Mouse (Mus musculus) embryonic facial prominence, embryonic 10.5 days (tissue): Measurements from ENCODE around the gene Ccer2. TPM values are rescaled to one million over a fixed set of nuclear protein-coding genes. Genes with fewer than 3 reads are reported as not detected.

Experiments
- DNase-seq: peaks from one replicate; pipeline ENCODE4 v3.0.0-alpha.2; 2017; ENCODE audit warnings: low spot score
- H3K27ac ChIP-seq: fragments of 300-500 bp; sonication (generic); replicated peaks from 2 replicates; pipeline ENCODE4 v1.5.1; 2016; ENCODE audit warnings: mild to moderate bottlenecking
- H3K27me3 ChIP-seq: fragments of 300-500 bp; sonication (generic); replicated peaks from 2 replicates; pipeline ENCODE4 v1.6.1; 2016; ENCODE audit warnings: low read depth, mild to moderate bottlenecking; ENCODE audit not compliant: poor library complexity, severe bottlenecking
- H3K36me3 ChIP-seq: fragments of 300-500 bp; sonication (generic); replicated peaks from 2 replicates; pipeline ENCODE4 v1.6.1; 2016; ENCODE audit warnings: mild to moderate bottlenecking, moderate library complexity
- H3K4me1 ChIP-seq: fragments of 300-500 bp; sonication (generic); 2 replicates; pipeline ENCODE4 v1.6.1; 2016
- H3K4me3 ChIP-seq: fragments of 300-500 bp; sonication (generic); 2 replicates; pipeline ENCODE4 v1.5.1; 2016; ENCODE audit warnings: mild to moderate bottlenecking, moderate library complexity
- H3K9me3 ChIP-seq: fragments of 300-500 bp; sonication (generic); 2 replicates; pipeline ENCODE4 v1.6.1; 2016; ENCODE audit warnings: mild to moderate bottlenecking
- WGBS: fragments of 180-500 bp; shearing (Covaris S2); methylation state at CpG from one replicate; pipeline ENCODE4 v1.1.7; 2016; 5-methylcytosine and 5-hydroxymethylcytosine counted together
- polyA plus RNA-seq: library from polyadenylated mRNA; unstranded; fragments of >200 nt; fragmentation: Nextera tagmentation; extraction: Ambion mirVana; gene quantifications from 2 replicates; pipeline ENCODE4 v1.2.1, GENCODE M21; 2016

Ccer2 gene
- polyA plus RNA-seq, 1 experiment from 2014 or later = 2.1 TPM

DNA sequence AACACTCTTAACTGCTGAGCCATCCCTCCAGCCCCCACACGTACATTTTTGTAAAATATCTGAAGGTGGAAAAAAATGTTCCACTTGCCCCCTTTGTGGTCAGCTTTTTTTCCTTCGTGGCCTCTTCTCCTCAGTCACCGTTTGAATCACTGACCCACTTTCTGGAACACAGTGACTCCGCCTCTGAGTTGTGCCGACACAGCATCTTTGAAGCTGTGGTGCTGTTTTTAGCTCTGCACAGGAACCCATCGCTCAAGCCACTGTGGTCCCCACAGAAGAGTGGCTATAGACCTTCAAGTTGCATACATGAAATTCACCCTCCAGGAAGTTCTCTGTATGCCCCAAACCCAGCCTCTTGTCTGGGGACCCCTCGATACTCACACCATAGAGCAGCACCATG is 24.9 kb downstream of the Ccer2 start:
- 84% methylated on average over 7 of the region's 7 CpGs for WGBS
- no peaks in the 10 kb centered on the region for H3K27me3 ChIP-seq
- H3K4me1 ChIP-seq = peaks cover 22% of the 10 kb centered on the region
- DNase-seq = no peak
- no peaks in the 10 kb centered on the region for H3K9me3 ChIP-seq
- no peak overlapping the region for H3K4me3 ChIP-seq
- H3K27ac ChIP-seq = no peak overlapping the region
- H3K36me3 ChIP-seq = peaks cover 48% of the 10 kb centered on the region

GRCm38 (mm10) chr7:28781261-28781663 is 25.3 kb downstream of the Ccer2 start:
- DNase-seq = no peak
- Histone ChIP-seq H3K9me3 (no peaks in the 10 kb centered on the region), H3K36me3 (peaks cover 49% of the 10 kb centered on the region), H3K27me3 (no peaks in the 10 kb centered on the region), H3K27ac (no peak overlapping the region), H3K4me1 (peaks cover 22% of the 10 kb centered on the region), H3K4me3 (no peak overlapping the region)
- WGBS = 92% methylated on average over 8 of the region's 8 CpGs

DNA sequence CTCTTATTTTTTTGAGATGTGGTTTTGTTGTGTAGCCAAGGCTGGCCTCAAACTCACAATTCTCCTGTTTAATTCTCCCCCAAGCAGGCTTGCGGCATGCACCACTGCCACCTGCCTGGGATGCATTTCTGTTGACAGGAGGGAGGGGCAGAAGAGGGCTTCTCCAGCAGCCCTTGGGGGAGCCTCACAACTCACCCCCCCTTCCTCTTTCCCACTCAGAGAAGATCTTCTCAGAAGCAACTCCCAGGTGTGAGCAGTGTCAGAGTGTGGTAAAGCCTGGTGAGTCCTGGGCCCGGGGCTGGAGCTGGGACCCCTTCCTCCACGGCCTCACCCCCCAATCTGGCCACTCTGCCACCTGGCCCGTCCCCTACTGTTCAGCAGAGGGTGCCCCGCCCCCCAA is 29.2 kb downstream of the Ccer2 start:
- no peaks in the 10 kb centered on the region for H3K9me3 ChIP-seq
- H3K27me3 ChIP-seq = no peaks in the 10 kb centered on the region
- no peak overlapping the region for H3K4me3 ChIP-seq
- 77% methylated on average over 5 of the region's 5 CpGs for WGBS
- H3K27ac ChIP-seq = no peak overlapping the region
- H3K36me3 ChIP-seq = peaks cover 51% of the 10 kb centered on the region
- no peak for DNase-seq
- peaks cover 45% of the 10 kb centered on the region for H3K4me1 ChIP-seq

GRCm38 (mm10) chr7:28787884-28788283 is 31.9 kb downstream of the Ccer2 start:
- H3K4me1 ChIP-seq = peaks cover 60% of the 10 kb centered on the region
- H3K36me3 ChIP-seq = peaks cover 47% of the 10 kb centered on the region
- no peak for DNase-seq
- no peaks in the 10 kb centered on the region for H3K27me3 ChIP-seq
- H3K27ac ChIP-seq = peak overlapping the region; percentile 73
- WGBS = 93% methylated on average over 9 of the region's 9 CpGs
- no peak overlapping the region for H3K4me3 ChIP-seq
- no peaks in the 10 kb centered on the region for H3K9me3 ChIP-seq

DNA sequence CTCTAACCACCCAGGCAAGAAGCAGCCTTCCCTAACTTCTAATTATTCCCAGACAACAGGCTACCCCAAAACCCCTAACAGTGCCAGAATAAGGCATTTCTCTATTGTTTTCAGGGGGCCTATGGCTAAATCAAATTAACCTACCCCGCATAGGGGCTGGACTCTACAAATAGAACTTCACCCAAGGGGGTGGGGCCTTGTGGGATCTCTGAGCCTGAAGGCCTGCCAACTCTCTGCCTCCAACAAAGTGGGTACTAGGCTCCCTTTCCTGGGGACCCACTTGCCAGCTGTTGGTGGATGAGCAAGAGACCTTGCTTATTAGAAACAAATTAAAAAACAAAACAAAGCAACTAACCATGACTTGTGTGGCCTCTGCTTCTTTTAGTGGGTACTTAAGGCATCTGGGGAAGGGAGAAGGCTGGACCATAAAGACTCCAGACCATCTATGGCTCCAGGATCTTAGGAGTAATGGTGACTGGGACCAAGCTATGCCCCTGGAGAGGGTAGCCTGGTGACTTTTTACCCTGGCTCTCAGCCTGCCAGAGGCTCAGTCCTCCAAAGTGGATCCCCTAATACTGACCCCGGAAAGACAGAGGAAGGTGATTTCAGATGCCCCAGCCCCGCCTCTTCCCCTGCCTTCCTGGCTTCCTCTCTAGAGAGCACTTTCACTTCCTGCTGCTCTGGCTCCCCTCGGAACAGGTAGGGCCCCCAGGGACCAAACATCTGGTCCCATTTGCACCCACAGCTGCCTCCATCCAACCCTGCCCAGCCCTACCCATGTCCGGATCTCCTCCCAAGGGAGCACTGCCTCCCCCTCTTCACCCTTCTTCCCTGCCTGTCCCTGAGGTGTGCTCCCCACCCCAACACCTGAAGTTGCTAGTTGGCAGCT is 32.6 kb downstream of the Ccer2 start, which contains the start of gene Rinl:
Rinl (plus strand) TSS at position 663 of the 889 bp plus-strand sequence.
- peaks cover 60% of the 10 kb centered on the region for H3K4me1 ChIP-seq
- WGBS = 66% methylated on average over 5 of the region's 5 CpGs

GRCm38 (mm10) chr7:28789235-28789634 is 33.3 kb downstream of the Ccer2 start:
- DNase-seq = no peak
- no peak overlapping the region for H3K4me3 ChIP-seq
- peak overlapping the region; percentile 73 for H3K27ac ChIP-seq

More for the DNA sequence above, 32.6 kb downstream of the Ccer2 start, which contains the start of gene Rinl:
- no peak for DNase-seq
- H3K27me3 ChIP-seq = no peaks in the 10 kb centered on the region
- peaks cover 42% of the 10 kb centered on the region for H3K36me3 ChIP-seq
- H3K9me3 ChIP-seq = no peaks in the 10 kb centered on the region
- H3K27ac ChIP-seq = peak within 1 kb of the TSS; percentile 73
- H3K4me3 ChIP-seq = no peak within 1 kb of the TSS

GRCm38 (mm10) chr7:28790066-28790806 is 34.3 kb downstream of the Ccer2 start:
- Histone ChIP-seq H3K27me3 (no peaks in the 10 kb centered on the region), H3K4me3 (no peak overlapping the region), H3K27ac (peak overlapping the region; percentile 73), H3K36me3 (peaks cover 28% of the 10 kb centered on the region), H3K4me1 (peaks cover 53% of the 10 kb centered on the region), H3K9me3 (no peaks in the 10 kb centered on the region)
- DNase-seq = peak; percentile 48
- WGBS = 44% methylated on average over 8 of the region's 8 CpGs

More at GRCm38 (mm10) chr7:28789235-28789634, 33.3 kb downstream of the Ccer2 start:
- Histone ChIP-seq H3K36me3 (peaks cover 36% of the 10 kb centered on the region), H3K4me1 (peaks cover 60% of the 10 kb centered on the region), H3K27me3 (no peaks in the 10 kb centered on the region), H3K9me3 (no peaks in the 10 kb centered on the region)
- 63% methylated on average over 3 of the region's 3 CpGs for WGBS

GRCm38 (mm10) chr7:28791706-28792105 is 35.7 kb downstream of the Ccer2 start:
- H3K27ac ChIP-seq = 0 out of 2 replicates have a peak overlapping the region, but pooled peaks have one; percentile 65
- peaks cover 14% of the 10 kb centered on the region for H3K36me3 ChIP-seq
- H3K4me3 ChIP-seq = no peak overlapping the region
- no peak for DNase-seq
- H3K27me3 ChIP-seq = no peaks in the 10 kb centered on the region
- peaks cover 62% of the 10 kb centered on the region for H3K4me1 ChIP-seq
- no peaks in the 10 kb centered on the region for H3K9me3 ChIP-seq

DNA sequence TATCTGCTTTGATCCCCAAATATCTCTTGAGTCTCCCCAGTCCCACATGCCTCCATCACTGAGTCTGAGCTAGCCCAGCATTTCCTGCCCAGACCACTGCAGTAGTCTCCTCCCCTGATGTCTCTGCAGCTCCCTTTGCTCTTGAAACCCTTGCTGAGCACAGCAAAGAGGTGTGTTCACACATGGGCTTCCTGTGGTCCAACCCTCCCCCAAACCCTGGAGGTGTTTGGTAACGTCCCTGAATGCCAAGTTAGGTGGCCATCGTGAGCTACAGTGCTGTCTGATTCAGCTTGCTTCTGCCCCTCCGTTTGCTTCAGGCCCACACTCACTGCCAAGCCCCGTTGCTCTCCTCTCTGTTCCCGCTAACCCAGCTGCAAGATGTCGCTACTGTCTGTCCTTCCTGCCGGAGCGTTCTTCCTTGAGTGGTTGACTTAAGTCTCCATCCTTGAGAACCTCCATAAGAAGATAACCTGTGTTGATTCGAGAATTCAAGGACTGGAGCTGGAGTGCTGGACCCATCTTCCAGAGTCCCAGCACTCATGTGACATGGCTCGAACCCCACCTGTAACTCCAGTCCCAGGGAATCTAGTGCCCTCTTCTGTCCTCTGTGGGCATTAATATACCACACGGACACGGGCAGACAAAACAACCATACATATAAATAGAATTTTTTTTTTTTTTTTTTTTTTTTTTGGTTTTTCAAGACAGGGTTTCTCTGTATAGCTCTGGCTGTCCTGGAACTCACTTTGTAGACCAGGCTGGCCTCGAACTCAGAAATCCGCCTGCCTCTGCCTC is 36.6 kb downstream of the Ccer2 start:
- Histone ChIP-seq H3K27ac (peak overlapping the region; percentile 65), H3K27me3 (no peaks in the 10 kb centered on the region), H3K4me3 (no peak overlapping the region), H3K9me3 (no peaks in the 10 kb centered on the region), H3K36me3 (peaks cover 11% of the 10 kb centered on the region), H3K4me1 (peaks cover 65% of the 10 kb centered on the region)
- 84% methylated on average over 14 of the region's 14 CpGs for WGBS
- DNase-seq = no peak

GRCm38 (mm10) chr7:28793834-28794233 is 37.9 kb downstream of the Ccer2 start:
- DNase-seq = no peak
- Histone ChIP-seq H3K27ac (no peak overlapping the region), H3K4me1 (peaks cover 54% of the 10 kb centered on the region), H3K27me3 (no peaks in the 10 kb centered on the region), H3K36me3 (peaks cover under 1% of the 10 kb centered on the region; the same call in 1 of the 2 replicates), H3K4me3 (no peak overlapping the region), H3K9me3 (no peaks in the 10 kb centered on the region)
- 36% methylated on average over 2 of the region's 2 CpGs for WGBS

DNA sequence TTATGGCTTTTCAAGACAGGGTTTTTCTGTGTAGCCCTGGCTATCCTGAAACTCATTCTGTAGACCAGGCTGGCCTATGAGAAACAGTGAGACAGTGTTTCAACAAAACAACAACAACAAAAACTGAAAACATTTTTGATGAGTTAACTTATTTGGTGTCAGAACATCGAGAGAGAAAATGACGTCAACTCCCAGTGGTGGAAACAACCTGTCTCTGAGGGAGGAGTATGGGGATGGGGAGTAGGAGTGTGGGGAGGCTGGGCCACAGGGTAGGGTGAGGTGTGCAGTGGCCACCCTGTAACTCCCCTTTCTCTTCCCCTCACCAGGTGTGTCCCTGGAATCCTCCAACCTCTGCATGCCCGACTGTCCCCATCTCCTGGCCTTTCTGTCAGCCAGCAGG is 38.5 kb downstream of the Ccer2 start:
- Histone ChIP-seq H3K9me3 (no peaks in the 10 kb centered on the region), H3K27ac (no peak overlapping the region), H3K36me3 (no peaks in the 10 kb centered on the region), H3K27me3 (no peaks in the 10 kb centered on the region), H3K4me3 (no peak overlapping the region), H3K4me1 (peaks cover 48% of the 10 kb centered on the region)
- 92% methylated on average over 3 of the region's 3 CpGs for WGBS
- DNase-seq = no peak

- no peak for DNase-seq
- Histone ChIP-seq H3K27ac (peak overlapping the region; percentile 74), H3K27me3 (no peaks in the 10 kb centered on the region)
Observed at GRCm38 (mm10) chr7:28795832-28796231, 39.9 kb downstream of the Ccer2 start.

More at GRCm38 (mm10) chr7:28795832-28796231, 39.9 kb downstream of the Ccer2 start:
- peak overlapping the region; percentile 44; the same call in 1 of the 2 replicates for H3K4me3 ChIP-seq
- peaks cover 34% of the 10 kb centered on the region for H3K4me1 ChIP-seq
- no peaks in the 10 kb centered on the region for H3K9me3 ChIP-seq
- 78% methylated on average over 15 of the region's 15 CpGs for WGBS
- H3K36me3 ChIP-seq = no peaks in the 10 kb centered on the region
